Mouse (Mus musculus): ENCODE measurements around the gene Cfap46.

The Cfap46 gene

DNA sequence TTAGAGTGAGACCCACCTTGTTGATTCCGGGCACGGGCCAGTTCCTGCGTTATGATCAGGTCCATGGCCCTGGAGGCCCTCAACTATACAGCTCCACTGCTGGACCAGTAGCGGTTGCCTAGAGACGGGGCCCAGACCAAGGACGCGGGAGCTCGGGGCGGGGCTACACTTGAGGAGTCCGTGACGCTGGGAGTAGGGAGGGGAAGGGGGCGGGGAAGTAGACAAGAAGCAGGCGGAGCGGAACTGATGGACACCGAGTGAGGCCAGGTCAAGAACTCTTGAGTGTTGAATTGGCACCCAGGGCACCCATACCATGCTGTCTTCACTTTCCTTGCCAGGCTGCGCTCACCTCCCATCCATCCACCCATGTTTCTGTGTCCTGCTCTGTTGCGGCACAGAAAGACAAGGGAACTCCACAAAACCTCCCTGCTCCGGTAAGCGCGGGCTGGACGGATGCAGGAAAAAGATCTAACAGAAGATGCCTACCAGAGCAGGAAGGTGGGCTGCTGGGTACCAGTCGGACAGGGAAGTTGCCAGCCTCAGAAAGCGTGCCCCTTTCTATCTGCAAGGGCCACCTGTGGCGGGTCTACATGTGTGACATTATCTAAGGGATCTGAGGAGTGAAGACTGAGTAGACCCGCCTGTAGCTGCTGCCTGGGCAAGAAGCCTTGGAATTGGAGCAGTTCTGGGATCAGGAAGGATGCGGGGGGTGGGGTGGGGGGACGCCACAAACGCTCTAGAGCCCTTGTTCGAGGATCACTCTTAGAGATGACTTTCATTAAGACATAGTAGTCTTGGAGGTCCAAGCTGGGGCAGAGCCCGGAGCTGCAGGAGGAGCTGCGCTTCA lies at the start of gene Cfap46:
Cfap46 (minus strand) TSS at position 112 of the 847 bp plus-strand sequence.
- DNase-seq (ENCODE audit: low spot score), result peak; percentile 87

- DNase-seq (ENCODE audit: low spot score), result no peak
Observed at GRCm38 (mm10) chr7:139731276-139731696, 47.7 kb upstream of the Cfap46 start.

GRCm38 (mm10) chr7:139727072-139727471 lies 43.5 kb upstream of the Cfap46 start:
- no peak for DNase-seq (ENCODE audit: low spot score)

DNA sequence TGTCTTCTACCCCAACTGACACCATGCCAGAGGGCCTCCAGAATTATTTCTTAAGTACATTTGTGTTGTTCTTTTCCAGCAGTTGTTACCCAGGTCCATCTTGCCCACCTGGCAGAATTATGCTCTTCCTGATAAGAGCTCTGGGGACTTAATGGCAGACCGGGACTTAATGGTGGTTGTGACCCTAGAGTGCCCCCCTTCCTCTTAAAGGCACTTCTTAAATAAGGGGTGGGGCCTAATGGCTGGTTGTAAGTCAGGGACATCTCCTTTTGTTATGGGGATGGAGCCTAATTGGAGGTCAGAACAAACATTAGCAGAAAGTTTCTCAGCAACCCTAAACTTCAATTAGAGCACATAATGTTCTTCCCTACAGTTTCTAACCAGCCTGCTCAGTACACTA lies 42.0 kb upstream of the Cfap46 start:
- DNase-seq (ENCODE audit: low spot score), result no peak

DNA sequence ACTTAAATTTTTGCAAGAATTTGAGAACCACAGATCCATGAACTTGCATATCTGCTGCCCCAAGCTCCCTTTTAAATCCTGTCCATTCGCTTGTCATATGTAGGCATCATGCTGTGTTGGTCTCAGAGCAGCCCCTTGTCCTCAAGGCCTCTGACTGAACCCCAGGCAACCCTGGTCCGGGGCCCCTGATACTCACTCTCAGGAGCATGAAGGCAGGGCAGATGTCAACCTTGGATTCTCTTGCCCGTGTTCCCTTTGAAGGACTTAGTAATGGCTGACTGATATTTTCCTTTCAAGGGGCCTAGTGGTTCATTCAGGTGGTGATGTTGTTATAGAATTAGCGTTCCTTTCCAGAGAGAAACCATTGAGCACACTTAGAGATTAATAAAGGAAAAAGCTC lies 40.4 kb upstream of the Cfap46 start:
- DNase-seq (ENCODE audit: low spot score), result no peak

DNA sequence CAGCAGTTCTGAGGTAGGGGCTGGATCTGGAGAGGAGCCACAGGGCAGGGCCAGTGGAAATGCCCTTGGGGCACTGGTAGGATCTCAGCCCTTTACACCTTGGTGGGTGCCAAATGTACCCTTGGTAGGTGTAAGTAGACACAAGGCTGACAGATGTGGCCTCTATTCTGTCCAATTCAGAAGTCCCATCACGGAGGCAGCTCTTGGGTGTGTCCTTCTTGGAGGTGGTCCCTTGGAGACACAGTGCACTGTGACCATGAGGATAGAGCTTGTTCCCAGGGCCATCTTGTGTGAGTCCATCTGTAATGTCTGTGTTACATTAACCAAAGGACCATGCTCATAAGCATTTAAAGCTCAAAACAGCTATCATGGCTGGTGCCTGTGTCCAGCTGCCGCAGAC lies 37.6 kb upstream of the Cfap46 start:
- DNase-seq (ENCODE audit: low spot score), result no peak

- no peak for DNase-seq (ENCODE audit: low spot score)
Observed at GRCm38 (mm10) chr7:139717781-139718180, 34.2 kb upstream of the Cfap46 start.

DNA sequence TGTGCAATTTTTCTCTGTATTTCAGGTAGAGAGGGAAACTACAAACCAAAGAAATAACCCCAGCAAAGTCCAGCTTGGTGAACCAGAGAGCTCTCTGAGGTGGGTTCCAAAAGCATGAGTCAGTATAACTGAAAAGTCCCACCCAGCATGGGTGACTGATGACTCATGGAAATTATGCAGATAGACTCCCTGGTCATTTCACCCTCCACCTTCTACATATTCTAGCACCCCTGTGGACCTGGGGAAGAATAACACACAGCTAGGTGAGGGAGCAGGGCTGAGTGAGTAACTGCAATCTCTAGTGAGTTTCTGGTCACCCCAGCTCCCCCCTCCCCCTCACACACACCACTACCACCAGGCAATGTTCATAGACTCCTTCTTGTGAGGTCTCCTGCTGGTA lies 28.2 kb upstream of the Cfap46 start:
- DNase-seq (ENCODE audit: low spot score), result no peak

GRCm38 (mm10) chr7:139706411-139707120 lies 22.9 kb upstream of the Cfap46 start:
- no peak for DNase-seq (ENCODE audit: low spot score)

DNA sequence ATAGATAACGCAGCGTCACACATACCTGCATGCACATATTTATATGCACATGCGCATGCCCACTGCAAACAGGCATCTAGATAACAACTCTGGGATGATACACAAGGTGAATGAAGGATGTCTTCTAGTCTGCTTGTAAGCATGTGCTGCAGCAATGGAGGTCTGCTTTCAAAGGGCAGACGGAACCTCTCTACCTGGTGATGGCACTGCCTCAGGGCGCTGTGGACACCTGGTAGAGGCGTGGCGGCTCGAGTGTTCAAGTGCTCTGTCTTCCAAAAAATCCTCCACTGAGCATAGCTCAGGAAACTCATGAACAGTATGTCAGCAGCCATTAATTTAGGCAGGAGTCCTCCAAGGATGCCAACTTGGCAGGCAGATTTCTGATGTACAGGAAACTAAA lies 22.2 kb upstream of the Cfap46 start:
- no peak for DNase-seq (ENCODE audit: low spot score)

DNA sequence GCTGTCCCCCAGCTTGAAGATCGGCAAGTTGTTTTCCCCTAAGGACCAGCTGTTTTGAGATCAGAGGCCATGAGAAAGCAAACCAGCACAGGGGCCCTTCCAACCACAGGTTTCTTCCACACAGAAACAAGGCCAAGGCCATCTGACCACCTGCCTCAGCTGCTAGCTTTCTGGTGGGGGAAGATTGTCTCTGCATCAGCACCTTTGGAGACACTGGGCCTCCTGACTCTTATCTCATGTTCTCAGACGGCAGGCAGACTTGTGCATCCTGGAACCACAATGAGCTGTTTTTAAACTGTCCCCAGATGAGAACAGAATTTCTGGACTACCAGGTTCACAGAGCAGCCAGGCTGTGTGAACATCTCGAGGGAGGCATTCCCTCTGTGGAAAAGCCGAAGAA lies 21.5 kb upstream of the Cfap46 start:
- DNase-seq (ENCODE audit: low spot score), result no peak

DNA sequence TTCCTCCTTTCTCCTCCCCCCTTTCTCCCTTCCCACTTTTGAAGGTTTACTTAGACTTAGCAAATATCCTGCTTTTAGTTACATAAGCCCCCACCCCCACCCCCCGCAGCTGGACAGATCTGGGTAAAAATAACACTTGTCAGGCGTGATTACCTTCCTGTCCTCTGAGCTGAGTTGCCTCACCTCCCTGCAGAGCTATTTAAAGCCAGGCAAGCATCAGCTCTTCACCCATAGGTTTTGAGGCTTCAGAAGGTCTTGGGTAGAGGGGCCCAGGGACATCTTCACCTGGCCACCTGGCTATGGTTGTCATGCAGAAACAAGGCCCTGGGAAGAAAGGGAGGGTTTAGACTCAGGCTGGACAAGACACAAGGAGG lies 20.2 kb upstream of the Cfap46 start:
- no peak for DNase-seq (ENCODE audit: low spot score)

DNA sequence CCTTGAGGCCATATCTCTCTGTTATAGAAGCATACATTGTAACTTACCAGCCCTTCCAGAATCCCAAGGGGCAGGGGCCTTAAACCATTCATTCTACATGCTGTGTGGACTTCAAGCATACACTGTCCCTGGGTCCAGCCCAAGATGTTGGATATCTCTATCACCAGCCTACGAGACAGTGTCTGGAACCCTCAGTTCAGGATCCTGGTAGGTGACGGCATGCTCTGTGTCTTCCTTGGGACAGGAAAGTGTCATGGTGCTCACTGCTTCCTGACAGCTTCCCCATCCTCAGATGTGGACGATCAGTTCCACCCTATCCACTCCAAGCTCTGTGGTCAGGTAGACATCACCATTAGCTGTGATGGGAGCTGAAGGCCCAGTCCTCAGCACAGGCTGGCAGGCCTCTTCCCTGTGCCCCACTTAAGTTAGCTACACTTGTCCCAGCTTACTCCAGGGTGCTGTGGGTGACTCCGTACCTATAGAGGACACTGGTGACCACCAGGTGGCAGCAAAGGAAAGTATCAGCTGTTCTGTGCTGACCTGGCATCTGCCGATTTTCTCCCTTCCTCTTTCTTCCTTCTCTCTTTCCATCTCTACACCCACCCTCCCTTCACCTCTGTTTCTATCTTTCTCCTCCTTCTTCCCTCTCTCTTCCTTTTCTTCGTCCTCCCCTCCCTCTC lies 19.7 kb upstream of the Cfap46 start:
- no peak for DNase-seq (ENCODE audit: low spot score)

GRCm38 (mm10) chr7:139701651-139702301 lies 18.2 kb upstream of the Cfap46 start:
- DNase-seq (ENCODE audit: low spot score), result no peak

GRCm38 (mm10) chr7:139692641-139693294 lies 9.2 kb upstream of the Cfap46 start:
- no peak for DNase-seq (ENCODE audit: low spot score)

- no peak for DNase-seq (ENCODE audit: low spot score)
Observed at GRCm38 (mm10) chr7:139692211-139692610, 8.6 kb upstream of the Cfap46 start.

GRCm38 (mm10) chr7:139685336-139685735 lies 1.7 kb upstream of the Cfap46 start:
- no peak for DNase-seq (ENCODE audit: low spot score)

GRCm38 (mm10) chr7:139684553-139684929 lies 924 bp upstream of the Cfap46 start:
- peak; percentile 78 for DNase-seq (ENCODE audit: low spot score)

DNA sequence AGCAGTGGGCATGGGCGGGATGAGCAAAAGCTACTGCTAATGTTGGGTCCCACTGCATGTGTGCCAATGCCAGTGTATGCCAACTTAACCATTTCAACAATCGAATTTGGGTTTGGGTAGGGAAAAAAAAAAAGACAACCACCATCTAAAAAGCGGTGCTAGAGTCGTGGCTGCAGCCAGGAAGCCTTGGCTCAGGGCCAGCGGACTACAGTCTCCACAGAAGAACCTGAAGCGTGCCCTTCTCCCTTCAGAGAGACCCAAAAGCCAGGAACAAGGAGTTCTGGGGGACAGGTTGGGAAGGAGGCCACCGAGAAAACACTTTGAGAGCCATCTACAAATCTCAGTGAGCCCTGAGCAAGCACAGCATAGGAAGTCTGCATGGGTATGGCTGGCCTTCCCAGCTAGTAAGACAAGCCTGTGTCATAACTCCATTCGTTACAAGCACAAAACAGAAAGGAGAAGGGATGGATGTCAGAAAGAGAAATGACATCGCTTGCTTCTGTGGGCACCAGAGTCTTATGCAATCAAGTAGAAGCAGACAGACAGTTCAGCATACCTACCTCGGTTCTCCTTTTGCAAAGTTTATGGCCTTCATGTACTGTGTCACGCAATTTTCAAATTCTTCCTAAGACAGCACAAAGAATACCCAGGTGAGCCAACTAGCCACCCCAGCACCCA lies 1.6 kb downstream of the Cfap46 start:
- no peak for DNase-seq (ENCODE audit: low spot score)

DNA sequence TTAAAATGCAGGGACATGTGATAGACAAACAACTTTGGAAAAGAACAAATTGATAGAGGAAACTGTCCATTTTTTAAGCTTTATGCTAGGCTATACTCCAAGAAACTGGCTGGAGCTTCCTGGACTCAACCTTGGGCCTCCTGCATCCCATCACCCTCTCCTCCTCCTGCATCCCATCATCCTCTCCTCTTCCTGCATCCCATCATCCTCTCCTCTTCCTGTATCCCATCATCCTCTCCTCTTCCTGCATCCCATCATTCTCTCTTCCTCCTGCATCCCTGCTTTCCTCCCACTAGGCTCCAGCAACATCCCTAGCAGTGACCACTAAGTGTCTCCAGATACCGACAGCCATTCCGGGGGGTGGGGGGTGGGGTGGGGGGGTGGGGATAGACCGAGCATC lies 7.2 kb downstream of the Cfap46 start:
- DNase-seq (ENCODE audit: low spot score), result no peak

GRCm38 (mm10) chr7:139666871-139667270 lies 16.7 kb downstream of the Cfap46 start:
- no peak for DNase-seq (ENCODE audit: low spot score)

Data from ovary, adult 18-20 months (tissue).